Mouse (Mus musculus) layer of hippocampus, postnatal 10 days (tissue): ENCODE measurements at regions not wholly inside any gene's neighbourhood (a gene's known extent, or its start where the extent isn't known, plus 50 kb on each side); places are given as distances from the start of the nearest gene placed in this dataset.

Experiments
- DNase-seq, 2 experiments: peaks; one replicate each; pipeline ENCODE4 v3.0.0; 2021; ENCODE audit warnings: low spot score in 2 of 2

DNA sequence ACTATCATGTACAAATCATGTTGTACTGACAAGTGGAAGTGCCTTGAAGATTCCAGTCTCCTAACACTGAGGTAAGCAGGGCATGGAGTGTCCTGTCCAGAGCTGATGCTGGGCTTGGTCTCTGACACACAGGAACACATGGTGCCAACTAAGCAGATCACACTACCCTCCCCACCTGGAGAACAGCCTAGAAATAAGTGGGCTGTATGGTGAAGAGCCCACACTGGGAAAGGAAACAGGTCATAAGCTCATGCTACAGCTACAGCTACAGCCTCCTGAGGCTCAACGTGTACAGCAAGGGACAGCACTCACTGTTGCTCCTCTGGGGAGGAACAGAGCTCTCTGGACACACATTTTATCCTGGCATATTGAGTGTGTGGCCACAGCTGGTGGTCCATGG lies 89.8 kb upstream of the Atp1a1 start:
- DNase-seq: no peak

DNA sequence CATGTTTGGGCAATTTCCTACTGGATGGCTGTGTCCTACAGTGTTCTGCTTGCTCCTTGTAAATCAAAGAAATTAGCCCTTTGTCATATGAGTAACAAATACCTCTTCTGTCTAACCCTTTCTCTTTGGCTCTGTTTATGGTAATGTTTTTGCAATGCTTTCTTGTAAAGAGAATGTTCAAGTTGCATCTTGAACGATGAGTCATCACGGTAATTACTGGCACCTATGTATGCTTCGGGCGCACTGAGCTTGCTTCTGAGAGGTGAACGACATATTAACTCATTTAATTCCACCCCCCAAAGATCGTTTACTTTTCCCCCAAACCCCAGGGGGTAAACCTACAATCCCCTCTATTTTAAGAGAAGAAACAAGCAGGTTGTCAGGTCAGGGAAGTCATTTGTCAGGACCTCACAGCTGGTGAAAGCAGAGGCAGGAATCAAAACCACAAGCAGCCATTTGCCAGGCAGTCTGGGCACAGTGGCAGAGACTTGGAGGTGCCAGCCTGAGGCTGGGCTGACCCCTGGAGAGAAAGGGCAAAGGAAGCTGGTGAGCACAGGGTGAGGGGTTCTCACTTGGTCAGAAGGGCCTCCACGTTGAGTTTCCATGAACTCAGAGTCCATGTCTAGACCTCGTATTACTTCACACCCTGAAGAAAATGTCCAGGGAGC lies 87.6 kb upstream of the Atp1a1 start:
- no peak for DNase-seq

DNA sequence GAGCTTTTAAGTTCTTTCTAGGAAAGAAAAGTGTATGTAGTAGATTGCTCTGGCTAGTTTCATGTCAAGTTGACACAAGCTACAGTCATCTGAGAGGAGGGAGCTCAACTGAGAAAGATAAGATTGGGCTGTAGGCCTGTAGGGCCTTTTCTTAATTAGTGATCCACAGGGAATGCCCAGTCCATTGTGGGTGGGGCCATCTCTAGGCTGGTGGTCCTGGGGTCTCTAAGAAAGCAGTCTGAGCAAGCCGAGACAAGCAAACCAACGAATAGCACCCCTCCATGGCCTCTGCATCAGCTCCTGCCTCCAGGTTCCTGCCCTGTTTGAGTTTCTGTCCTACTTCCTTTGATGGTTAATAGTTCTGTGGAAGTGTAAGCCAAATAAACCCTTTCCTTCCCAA lies 86.3 kb upstream of the Atp1a1 start:
- DNase-seq: no peak

DNA sequence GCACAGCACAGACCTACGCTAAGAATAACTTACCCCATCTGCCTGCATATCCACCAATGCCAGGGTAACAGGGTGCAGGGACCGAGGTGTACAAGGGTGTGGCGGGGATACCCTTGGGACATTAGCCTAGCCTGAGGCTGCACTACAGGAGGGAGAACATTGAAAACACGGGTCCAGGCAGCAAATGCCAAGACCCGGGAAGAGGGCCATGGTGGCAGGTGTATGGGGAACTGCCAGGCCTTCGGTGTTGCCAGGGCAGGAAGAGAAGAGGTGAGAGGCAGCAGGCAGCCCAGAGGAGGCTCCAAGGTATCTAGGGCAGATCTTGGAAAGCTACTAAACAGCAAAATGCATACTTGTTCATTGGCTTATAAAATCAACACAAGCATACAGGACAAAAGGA lies 85.7 kb upstream of the Atp1a1 start:
- DNase-seq: peak; percentile 38 to 44

DNA sequence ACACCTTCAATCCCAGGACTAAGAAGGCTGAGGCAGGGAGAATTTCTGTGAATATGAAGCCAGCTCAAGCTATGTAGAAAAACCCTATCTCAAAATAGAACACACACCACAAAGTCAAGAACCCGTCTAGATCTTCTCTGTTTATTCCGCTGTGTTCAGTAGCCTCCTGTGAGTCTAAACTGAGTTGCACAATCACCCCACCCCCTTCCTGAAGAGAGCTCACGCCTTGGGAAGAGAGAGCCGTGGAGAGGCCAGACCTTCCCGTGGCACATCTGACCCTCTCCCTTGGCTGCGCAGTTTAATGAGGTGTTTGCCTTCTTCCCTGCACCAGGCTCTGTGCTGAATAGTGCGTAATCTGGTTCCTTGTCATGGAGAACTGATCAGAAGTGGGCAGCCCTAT lies 80.7 kb upstream of the Atp1a1 start:
- no peak for DNase-seq

DNA sequence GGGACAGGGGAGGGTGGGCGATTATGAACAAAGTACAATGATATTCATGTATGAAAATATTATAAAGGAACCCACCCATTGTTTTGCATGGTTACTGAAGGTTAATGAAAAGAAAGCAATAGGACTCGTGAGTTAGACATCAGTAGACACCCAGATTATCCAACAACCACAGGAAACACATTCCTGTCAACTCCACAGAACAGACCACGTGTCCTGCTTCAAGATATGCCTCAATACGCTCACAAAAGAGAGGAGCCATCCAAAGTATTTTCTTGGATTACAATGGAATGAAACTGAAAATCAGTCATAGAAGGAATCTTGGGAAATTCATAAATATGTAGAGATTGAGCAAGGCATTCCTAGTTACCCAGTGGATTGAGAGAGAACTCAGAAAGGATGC lies 68.5 kb upstream of the Atp1a1 start:
- no peak for DNase-seq

DNA sequence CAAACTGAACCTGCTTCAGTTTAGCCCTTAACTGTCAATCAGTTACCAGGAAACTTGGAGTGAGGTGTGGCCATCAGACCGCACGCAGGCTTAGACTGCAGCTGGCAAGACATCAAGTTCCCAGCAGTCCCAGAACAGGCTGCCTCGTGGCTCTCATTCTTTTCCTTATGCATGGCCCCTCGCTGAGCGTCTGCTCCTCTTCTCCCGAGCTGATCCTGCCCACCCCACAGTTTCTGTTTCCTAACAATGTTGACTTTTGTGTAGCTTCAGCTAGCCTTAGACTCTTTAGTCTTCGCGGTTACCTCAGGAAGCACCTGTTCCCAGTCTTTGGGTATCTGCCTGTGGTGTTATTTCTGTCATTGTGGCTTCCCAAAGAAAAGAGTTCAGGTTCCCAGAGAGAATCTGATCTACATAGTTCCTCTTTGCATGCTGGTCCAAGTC lies 66.1 kb upstream of the Atp1a1 start:
- DNase-seq: peak in 1 of 2 experiments; percentile 18

DNA sequence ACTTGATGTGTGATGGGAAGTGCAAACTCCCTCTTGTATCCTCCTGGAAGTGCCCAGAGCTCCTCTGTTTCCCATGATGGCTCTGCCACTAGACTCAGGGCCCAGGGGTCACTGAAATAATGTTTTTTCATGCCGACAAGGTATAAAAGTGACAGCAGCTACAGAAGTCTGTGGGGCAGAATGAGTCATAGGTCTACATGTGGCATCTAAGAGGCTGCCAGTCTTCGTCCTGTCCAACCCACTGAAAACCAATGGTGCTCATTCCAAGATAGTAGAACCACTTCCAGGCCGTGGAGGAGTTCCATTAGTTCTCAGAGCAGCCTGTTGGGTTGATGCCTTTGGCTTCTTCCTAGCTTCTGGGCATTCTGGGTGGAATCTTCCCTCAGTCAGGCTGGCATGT lies 65.3 kb upstream of the Atp1a1 start:
- DNase-seq: no peak

DNA sequence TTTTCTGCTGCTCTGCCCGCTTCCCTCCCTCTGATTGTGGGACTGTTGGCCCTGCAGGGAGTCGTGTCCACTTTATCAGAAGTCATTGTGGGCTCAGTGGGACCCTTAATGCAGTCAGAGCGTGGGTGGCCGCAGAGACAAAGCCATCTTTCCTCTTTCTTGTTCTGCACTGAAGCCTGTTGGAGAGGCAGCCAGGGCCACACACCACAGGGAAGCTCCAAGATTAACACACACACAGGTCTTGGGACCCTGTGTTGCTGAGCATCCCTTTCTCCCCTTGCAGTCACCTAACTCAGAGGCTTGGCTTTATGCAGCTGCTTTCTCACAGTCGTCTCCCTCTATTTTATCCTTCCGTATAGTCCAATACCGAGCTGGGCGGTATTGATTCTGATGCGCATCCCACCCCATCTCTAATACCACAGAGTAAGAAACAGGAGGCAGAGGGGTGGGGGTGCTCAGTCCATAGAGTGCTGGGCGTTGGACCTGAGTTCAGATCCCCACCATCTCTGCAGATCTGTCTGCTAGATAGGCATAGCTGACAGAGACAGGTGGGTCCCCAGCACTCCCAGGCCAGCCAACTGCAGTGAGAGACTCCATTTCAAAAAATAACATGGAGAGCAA lies 63.4 kb upstream of the Atp1a1 start:
- DNase-seq: no peak

DNA sequence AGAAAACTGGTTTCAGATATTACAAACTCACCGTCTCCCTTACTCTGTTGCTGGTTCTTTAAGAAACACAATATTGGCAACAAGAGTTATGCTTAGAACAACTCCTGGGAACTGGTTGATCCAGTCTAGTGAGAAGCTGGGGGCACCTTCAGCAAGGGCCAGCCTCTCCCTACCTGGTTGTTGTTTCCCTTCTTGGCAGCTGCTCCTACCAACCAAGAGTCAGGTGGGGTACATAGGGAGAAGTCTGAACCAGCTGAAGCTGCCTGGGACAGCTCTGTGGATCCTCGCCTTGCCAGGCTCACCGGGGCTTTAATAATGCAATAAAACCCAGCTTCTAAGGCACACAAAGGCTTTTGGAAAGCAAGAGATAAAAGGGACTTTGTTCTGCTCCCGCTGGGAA lies 62.7 kb upstream of the Atp1a1 start:
- no peak for DNase-seq

DNA sequence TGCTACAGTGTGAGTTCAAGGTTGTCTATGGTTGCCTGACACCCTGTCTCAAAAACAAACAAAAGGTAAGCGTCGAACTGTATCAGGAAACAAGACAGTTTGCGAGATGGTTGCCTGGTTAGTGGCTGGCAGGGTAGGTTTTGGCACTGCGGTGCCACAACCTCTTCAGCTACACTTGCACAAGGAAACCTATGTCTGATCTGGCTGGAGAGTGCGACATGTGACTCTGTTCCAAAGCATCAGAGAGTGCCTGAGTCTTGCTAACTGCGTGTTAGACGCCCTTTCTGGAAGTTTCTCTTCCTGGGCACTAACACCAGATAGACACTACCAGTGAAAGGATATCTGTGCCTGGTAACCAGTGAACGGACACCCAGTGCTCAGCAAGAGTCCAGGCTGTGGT lies 62.1 kb upstream of the Atp1a1 start:
- DNase-seq: no peak

DNA sequence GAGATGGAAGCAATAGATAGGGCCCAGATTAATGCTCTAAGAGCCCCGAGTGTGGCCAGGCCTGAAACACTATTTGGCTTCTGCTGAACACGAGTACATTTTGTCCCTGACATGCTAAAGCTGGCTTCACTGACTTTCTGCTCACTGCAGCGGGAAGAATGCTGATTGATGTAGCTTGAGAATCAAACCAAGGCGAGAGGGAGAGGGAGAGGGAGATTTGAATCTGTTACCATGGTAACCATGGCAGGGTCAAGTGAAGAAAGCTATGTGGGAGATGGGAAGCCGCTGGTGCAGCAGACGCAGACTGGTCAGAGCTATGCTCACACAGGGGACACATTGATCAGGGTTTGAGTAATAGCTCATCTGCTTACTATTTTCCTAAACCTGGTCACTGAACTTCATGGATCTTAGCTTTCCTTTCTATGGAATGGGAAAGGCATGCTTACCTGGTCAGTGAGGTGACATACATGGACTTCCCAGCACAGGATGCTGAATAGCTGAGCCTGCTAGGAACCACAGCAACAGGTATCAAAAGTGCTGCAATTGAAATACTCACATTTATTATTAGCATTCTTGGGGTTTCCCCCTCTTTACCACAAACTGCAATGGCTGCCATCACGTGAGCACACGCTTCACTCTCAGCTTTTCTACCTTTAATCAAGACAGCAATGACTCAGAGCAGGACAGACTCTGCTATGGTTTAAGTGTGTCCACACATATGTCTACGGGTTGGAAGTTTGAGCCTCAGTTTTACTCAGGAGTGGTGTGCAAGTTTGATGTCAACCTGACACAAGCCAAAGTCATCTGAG lies 56.9 kb upstream of the Atp1a1 start:
- no peak for DNase-seq

DNA sequence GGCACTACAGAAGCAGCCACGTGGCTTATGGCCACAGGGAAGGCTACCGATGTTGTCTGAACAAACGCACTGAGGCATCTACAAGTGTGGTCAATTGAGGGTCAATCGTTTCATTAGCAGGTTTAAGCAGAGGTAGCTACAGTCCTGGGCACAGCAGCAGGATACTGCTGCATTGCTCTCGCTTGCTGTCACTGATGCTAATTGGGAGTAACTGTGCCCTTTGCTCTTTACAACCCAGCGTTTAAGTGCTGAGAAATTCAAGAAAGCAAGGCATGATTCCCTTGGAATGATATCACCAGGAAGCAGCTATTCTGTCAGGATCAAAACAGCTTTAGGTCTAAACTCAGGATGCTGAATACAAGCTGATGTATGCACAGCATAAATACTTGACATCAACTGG lies 56.2 kb upstream of the Atp1a1 start:
- DNase-seq: no peak

DNA sequence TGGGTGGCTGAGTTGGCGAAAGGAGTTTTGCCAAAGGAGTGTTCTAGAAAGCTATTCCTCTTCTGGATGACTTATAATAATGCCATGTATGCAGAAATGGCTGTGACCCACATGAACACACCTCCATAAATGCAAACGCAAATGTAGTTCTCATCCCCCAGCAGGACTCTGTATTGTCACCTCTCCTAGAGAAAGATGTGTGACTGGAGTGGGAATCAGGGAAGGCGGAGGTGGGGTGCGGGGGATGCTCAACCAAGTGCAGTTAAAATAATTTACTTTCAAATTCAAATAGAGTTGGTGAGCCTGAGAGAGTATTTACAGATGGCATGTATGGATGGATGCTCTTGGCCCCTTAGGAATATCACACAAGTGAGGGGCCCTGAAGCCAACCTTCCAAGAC lies 55.7 kb upstream of the Atp1a1 start:
- DNase-seq: no peak

DNA sequence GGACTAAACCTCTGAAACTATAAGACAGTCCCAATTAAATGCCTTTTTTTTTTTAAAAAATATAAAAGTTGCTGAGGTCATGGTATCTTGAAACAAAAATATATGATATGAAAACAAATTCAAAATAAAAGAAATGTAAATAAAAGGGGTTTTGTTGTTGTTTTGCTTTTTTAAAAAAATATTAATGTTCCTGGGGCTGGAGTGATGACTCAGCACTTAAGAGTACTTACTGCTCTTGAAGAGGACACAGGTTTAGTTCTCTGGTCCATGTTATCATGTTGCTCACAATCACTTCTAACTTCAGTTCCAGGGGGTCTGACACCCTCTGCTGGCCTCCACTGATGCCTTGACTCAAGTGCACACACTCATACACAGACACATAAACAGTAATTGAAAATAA lies 53.5 kb upstream of the Atp1a1 start:
- DNase-seq: no peak

DNA sequence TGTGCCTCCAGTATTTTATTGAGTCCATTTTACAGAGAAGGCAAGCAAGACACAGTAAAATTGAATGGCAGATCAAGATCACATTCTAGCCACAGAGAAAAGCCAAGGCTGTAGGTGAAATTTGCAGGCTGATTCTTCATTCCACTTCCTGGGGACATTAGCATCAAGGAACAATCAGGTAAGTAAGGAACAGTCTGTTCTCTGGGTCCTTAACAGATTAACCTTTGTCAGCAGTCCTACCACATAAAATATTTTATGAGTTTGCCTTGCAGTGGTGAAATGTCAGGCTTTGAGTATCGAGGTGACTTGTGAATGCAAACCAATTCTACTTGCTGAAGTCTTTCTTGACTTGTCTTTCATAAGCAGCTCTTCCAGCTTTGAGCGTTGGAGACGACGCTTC lies 50.2 kb upstream of the Atp1a1 start:
- no peak for DNase-seq
